Mouse (Mus musculus) cortical plate, adult 2 months (tissue): Measurements from ENCODE around the gene Atp4b.

Experiments
- CTCF ChIP-seq: fragments of 200-500 bp; IDR thresholded peaks from 2 replicates; pipeline ENCODE4 v1.5.1; 2011; ENCODE audit warnings: mild to moderate bottlenecking, control low read depth, low read length; ENCODE audit not compliant: insufficient read depth; ENCODE audit errors: extremely low read depth
- POLR2A ChIP-seq: fragments of 200-500 bp; IDR thresholded peaks from 2 replicates; pipeline ENCODE4 v1.6.1; 2011; ENCODE audit warnings: mild to moderate bottlenecking, low read length, control low read depth; ENCODE audit not compliant: insufficient read depth; ENCODE audit errors: extremely low read depth

DNA sequence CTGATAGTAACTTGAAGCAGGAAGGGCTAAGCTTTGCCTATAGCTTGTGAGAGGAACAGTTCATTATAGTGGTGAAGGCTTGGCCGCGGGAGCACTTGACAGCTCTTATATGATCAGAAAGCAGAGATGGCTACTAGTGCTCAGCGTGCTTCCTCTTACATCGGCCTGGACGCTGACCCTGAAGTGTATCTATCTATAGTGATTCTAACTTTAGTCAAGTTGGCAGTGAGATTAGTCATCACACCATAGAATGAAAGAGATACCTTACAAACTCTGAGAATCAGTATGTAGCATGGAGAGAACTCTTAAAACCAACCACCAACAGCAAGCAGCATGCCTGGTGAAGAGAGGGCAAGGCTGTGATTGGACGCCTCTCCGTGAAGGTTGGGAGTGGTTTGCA, 15.0 kb downstream of the Atp4b start:
- TF ChIP-seq CTCF (no peak), POLR2A (no peak)
